Mouse (Mus musculus) limb, embryonic 10.5 days (tissue): ENCODE measurements around the gene Cdc5l. TPM values are rescaled to one million over a fixed set of nuclear protein-coding genes. Genes with fewer than 3 reads are reported as not detected.
"Not testable (repeated sequence)": the region's sequence is repeated elsewhere in the genome, so short reads cannot be mapped to it uniquely, and the experiment has no call there.

ENCODE experiments used
- DNase-seq: peaks from one replicate; pipeline ENCODE4 v3.0.0-alpha.2; 2017; ENCODE audit warnings: low spot score
- H3K27ac ChIP-seq: fragments of 300-500 bp; sonication (generic); 2 replicates; pipeline ENCODE4 v1.5.1; 2016; ENCODE audit warnings: mild to moderate bottlenecking
- H3K27me3 ChIP-seq: fragments of 300-500 bp; sonication (generic); 2 replicates; pipeline ENCODE4 v1.6.1; 2016; ENCODE audit warnings: low read depth, mild to moderate bottlenecking; ENCODE audit not compliant: poor library complexity, severe bottlenecking
- H3K36me3 ChIP-seq: fragments of 300-500 bp; sonication (generic); 2 replicates; pipeline ENCODE4 v1.6.1; 2016; ENCODE audit warnings: mild to moderate bottlenecking, moderate library complexity
- H3K4me1 ChIP-seq: fragments of 300-500 bp; sonication (generic); 2 replicates; pipeline ENCODE4 v1.6.1; 2016
- H3K4me3 ChIP-seq: fragments of 300-500 bp; sonication (generic); 2 replicates; pipeline ENCODE4 v1.5.1; 2016; ENCODE audit warnings: mild to moderate bottlenecking, moderate library complexity
- H3K9me3 ChIP-seq: fragments of 300-500 bp; sonication (generic); replicated peaks from 2 replicates; pipeline ENCODE4 v1.6.1; 2016; ENCODE audit warnings: mild to moderate bottlenecking
- WGBS: fragments of 180-500 bp; shearing (Covaris S2); methylation state at CpG from one replicate; pipeline ENCODE4 v1.1.7; 2016; 5-methylcytosine and 5-hydroxymethylcytosine counted together
- polyA plus RNA-seq: library from polyadenylated mRNA; unstranded; fragments of >200 nt; fragmentation: Nextera tagmentation; extraction: Ambion mirVana; gene quantifications from 2 replicates; pipeline ENCODE4 v1.2.1, GENCODE M21; 2016

The Cdc5l gene
- polyA plus RNA-seq, 1 experiment from 2014 or later, result 68.9 TPM

DNA sequence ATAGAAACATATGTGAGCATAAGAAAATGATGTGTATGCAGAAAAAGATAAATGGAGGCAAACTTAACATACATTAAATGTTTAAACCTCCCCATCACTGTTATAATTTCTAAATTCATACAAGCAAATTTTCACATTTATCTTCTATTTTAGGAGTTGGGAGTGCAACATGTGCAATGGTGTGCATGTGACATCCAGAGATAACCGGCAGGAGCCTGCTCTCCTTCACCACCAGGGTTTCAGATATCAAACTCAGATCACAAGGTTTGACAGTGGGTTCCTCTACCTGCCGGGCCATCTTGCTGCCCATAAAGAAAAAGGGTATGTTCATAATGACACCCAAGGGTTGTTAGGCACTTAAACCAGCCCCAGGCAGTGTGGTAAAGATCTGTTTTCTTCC is 16.1 kb downstream of the Cdc5l start:
- Histone ChIP-seq H3K4me3 (no peak overlapping the region), H3K4me1 (no peaks in the 10 kb centered on the region), H3K9me3 (no peaks in the 10 kb centered on the region), H3K27ac (no peak overlapping the region), H3K36me3 (peaks cover 95% of the 10 kb centered on the region), H3K27me3 (no peaks in the 10 kb centered on the region)
- DNase-seq, result no peak
- 77% methylated on average over 2 of the region's 2 CpGs for WGBS

DNA sequence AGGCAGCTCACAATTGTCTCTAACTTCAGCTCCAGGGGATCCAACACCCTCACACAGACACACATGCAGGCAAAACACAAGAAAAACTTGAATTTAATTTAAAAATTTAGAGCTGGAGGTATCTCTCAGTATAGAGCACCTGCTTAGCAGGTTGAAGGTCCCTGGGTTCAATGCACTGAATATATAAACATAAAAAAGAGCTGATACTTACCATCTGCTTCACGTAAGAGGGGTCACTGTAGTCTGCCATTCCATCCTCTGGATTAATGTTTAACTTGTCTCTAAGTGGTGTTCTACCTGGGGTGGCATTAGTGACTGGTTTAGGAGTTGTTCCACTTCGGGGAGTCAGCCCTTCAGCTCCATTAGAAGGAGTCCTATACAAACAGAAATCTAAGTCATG is 21.9 kb downstream of the Cdc5l start:
- peaks cover 100% of the 10 kb centered on the region for H3K36me3 ChIP-seq
- H3K4me1 ChIP-seq, H3K27ac ChIP-seq, H3K27me3 ChIP-seq, H3K9me3 ChIP-seq, H3K4me3 ChIP-seq, DNase-seq: not testable (repeated sequence)
- 89% methylated on average over 2 of the region's 2 CpGs for WGBS

GRCm38 (mm10) chr17:45408719-45409118 is 24.8 kb downstream of the Cdc5l start:
- Histone ChIP-seq H3K27ac (no peak overlapping the region), H3K4me1 (no peaks in the 10 kb centered on the region), H3K36me3 (peaks cover 100% of the 10 kb centered on the region), H3K9me3 (no peaks in the 10 kb centered on the region), H3K27me3 (no peaks in the 10 kb centered on the region), H3K4me3 (no peak overlapping the region)
- WGBS, result 94% methylated on average over 2 of the region's 2 CpGs
- DNase-seq, result no peak

DNA sequence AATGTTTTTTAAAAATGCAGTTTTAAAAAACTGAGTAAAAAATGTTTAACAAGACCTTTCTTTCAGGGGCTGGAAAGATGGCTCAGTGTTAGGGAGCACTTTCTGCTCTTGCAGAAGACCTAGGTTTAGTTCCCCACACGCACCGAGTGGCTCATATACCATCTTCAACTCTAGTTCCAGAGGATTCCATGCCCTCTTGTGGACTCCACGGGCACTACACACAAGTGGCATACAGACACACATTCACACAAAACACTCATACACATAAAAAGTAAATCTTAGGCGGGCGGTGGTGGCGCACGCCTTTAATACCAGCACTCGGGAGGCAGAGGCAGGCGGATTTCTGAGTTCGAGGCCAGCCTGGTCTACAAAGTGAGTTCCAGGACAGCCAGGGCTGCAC is 27.3 kb downstream of the Cdc5l start:
- peaks cover 3% of the 10 kb centered on the region; the same call in 1 of the 2 replicates for H3K4me1 ChIP-seq
- no peaks in the 10 kb centered on the region for H3K9me3 ChIP-seq
- DNase-seq, result no peak
- peaks cover 96% of the 10 kb centered on the region for H3K36me3 ChIP-seq
- H3K27ac ChIP-seq, result no peak overlapping the region
- no peaks in the 10 kb centered on the region for H3K27me3 ChIP-seq
- WGBS, result 94% methylated on average over 10 of the region's 10 CpGs
- no peak overlapping the region for H3K4me3 ChIP-seq

DNA sequence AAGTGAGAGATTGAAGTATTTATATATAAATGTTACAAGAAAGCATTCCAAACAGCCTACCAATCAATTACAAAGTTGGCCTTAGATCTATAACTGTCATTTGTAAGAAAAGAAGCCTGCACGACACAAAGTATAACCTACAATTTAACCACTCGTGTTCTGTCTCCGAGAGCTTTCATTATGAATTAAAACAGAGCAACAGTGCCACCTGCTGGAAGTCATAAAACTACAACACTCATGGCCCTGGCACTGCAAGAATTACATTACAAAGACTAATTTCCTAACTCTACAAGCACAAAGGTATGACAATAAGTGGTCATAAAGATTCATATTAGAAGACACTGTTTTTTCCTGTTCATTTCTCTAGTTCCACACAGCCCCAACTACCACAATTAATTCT is 30.3 kb downstream of the Cdc5l start:
- Histone ChIP-seq H3K4me1 (peaks cover 3% of the 10 kb centered on the region; the same call in 1 of the 2 replicates), H3K27me3 (no peaks in the 10 kb centered on the region), H3K36me3 (peaks cover 89% of the 10 kb centered on the region), H3K27ac (no peak overlapping the region), H3K9me3 (no peaks in the 10 kb centered on the region), H3K4me3 (no peak overlapping the region)
- WGBS, result 27% methylated on average over 3 of the region's 3 CpGs
- no peak for DNase-seq

- Histone ChIP-seq H3K4me3 (no peak overlapping the region), H3K27me3 (no peaks in the 10 kb centered on the region), H3K36me3 (peaks cover 89% of the 10 kb centered on the region), H3K9me3 (no peaks in the 10 kb centered on the region), H3K27ac (no peak overlapping the region), H3K4me1 (peaks cover 3% of the 10 kb centered on the region; the same call in 1 of the 2 replicates)
- DNase-seq, result no peak
- 72% methylated on average over 3 of the region's 3 CpGs for WGBS
Observed at GRCm38 (mm10) chr17:45402601-45403000, 30.9 kb downstream of the Cdc5l start.

- H3K9me3 ChIP-seq, result no peaks in the 10 kb centered on the region
- no peak for DNase-seq
- H3K4me3 ChIP-seq, result no peak overlapping the region
- peaks cover 3% of the 10 kb centered on the region; the same call in 1 of the 2 replicates for H3K4me1 ChIP-seq
- H3K27me3 ChIP-seq, result no peaks in the 10 kb centered on the region
- WGBS, result 91% methylated on average over 1 of the region's 1 CpGs
- H3K36me3 ChIP-seq, result peaks cover 88% of the 10 kb centered on the region
- no peak overlapping the region for H3K27ac ChIP-seq
Observed at GRCm38 (mm10) chr17:45402126-45402525, 31.4 kb downstream of the Cdc5l start.

DNA sequence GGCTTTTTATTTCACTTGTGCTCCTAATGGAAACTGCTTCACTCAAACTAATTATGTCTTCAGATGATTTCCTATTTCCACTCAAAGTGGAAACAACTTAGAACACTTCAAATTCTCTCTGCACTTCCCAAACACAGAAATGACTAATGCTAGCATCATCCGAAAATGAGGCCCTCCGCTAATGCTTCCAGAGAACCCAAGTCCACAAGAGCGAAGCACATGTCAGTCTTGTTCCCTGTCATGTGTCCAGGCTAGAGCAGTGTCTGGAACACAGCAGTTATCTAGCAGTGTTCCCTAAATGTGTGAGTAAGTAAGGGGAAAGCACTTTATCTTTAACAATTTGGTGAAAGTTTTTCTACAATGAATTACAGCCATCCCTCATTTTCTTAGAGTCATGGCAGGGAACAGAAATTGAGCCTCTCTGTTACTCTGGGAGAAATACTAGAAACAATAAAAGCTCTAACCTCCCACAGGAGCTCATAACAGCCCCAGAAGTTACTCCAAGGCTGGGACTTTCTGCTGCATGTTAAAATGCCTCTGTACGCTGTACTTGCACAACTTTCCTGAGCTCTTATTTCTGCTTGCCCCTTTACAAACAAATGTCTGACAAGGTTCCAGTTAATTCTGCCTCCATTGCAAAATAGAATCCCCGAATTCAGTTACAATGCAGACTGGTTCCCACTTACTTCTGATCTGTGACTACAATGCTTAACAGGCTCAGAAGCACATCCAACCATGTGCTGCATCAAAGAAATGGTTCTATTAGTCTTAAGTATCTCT is 32.2 kb downstream of the Cdc5l start:
- peaks cover 81% of the 10 kb centered on the region for H3K36me3 ChIP-seq
- H3K4me3 ChIP-seq, result no peak overlapping the region
- no peak overlapping the region for H3K27ac ChIP-seq
- WGBS, result 91% methylated on average over 5 of the region's 5 CpGs
- peaks cover 3% of the 10 kb centered on the region; the same call in 1 of the 2 replicates for H3K4me1 ChIP-seq
- no peaks in the 10 kb centered on the region for H3K9me3 ChIP-seq
- no peak for DNase-seq
- no peaks in the 10 kb centered on the region for H3K27me3 ChIP-seq

- Histone ChIP-seq H3K36me3 (peaks cover 72% of the 10 kb centered on the region), H3K4me1 (peaks cover 6% of the 10 kb centered on the region), H3K9me3 (no peaks in the 10 kb centered on the region), H3K27ac (no peak overlapping the region), H3K27me3 (no peaks in the 10 kb centered on the region), H3K4me3 (no peak overlapping the region)
- WGBS, result 88% methylated on average over 2 of the region's 2 CpGs
- no peak for DNase-seq
Observed at GRCm38 (mm10) chr17:45398021-45398420, 35.5 kb downstream of the Cdc5l start.

DNA sequence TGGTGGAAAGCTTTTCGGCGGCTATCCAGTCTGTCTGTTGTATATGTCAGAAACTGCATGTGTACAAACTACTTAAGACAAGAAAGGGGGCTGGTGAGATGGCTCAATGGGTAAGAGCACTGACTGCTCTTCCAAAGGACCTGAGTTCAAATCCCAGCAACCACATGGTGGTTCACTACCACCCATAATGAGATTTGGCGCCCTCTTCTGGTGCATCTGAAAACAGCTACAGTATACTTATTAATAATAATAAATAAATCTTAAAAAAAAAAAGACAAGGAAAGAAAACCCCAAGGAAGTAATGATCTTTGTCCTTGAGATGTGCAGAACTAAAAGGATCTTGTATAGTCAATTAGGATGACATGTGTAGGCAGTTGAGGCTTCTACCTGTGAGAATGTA is 36.0 kb downstream of the Cdc5l start:
- peaks cover 72% of the 10 kb centered on the region for H3K36me3 ChIP-seq
- H3K9me3 ChIP-seq, result no peaks in the 10 kb centered on the region
- H3K4me3 ChIP-seq, result no peak overlapping the region
- no peak overlapping the region for H3K27ac ChIP-seq
- peaks cover 4% of the 10 kb centered on the region; the same call in 1 of the 2 replicates for H3K4me1 ChIP-seq
- no peaks in the 10 kb centered on the region for H3K27me3 ChIP-seq
- 80% methylated on average over 3 of the region's 3 CpGs for WGBS
- no peak for DNase-seq

DNA sequence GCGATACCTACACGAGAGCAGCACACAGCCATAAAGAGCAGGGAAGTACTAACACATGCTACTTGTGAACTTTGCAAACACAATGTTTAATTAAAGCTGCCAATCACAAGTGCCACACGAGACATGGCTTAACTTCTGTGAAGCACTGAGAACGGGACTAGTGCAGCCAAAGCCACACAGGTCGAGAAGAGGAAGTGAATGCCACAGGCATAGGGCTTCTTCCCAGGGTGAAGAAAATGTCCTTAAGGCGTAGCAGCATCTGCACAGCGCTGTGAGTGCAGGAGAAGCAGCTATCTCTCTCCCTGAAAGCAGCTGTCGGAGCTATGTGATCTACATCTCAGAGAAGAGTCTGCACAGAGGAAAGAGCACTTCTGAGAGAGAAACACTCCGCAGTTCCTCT is 38.9 kb downstream of the Cdc5l start:
- no peaks in the 10 kb centered on the region for H3K9me3 ChIP-seq

DNA sequence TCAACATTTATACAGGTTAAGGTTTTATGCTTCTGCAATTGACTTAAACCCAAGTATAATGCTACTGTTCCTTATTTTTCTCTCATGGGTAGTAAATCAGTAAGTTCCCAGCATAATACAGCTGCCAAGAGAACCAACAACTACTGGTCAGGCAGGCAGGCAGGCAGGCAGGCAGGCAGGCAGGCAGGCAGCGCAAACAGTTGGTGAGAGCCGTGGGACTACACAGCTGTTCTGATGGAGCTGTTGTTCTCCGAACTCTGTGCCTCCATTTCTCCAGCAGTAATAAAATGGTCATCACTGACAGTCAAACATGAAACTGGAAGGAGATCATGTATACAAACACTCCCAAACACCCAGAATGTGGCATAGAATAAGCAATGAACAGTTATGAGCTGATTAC is 39.8 kb downstream of the Cdc5l start:
- H3K4me1 ChIP-seq, result peaks cover 4% of the 10 kb centered on the region; the same call in 1 of the 2 replicates
- DNase-seq, result no peak
- no peaks in the 10 kb centered on the region for H3K9me3 ChIP-seq
- H3K27ac ChIP-seq, result no peak overlapping the region
- 91% methylated on average over 3 of the region's 3 CpGs for WGBS
- peaks cover 74% of the 10 kb centered on the region for H3K36me3 ChIP-seq
- H3K27me3 ChIP-seq, result no peaks in the 10 kb centered on the region
- no peak overlapping the region for H3K4me3 ChIP-seq

More for the DNA sequence above, 38.9 kb downstream of the Cdc5l start:
- WGBS, result 88% methylated on average over 9 of the region's 9 CpGs
- H3K4me3 ChIP-seq, result no peak overlapping the region
- peaks cover 76% of the 10 kb centered on the region for H3K36me3 ChIP-seq
- no peaks in the 10 kb centered on the region for H3K27me3 ChIP-seq
- no peak overlapping the region for H3K27ac ChIP-seq
- no peak for DNase-seq
- H3K4me1 ChIP-seq, result peaks cover 4% of the 10 kb centered on the region; the same call in 1 of the 2 replicates

DNA sequence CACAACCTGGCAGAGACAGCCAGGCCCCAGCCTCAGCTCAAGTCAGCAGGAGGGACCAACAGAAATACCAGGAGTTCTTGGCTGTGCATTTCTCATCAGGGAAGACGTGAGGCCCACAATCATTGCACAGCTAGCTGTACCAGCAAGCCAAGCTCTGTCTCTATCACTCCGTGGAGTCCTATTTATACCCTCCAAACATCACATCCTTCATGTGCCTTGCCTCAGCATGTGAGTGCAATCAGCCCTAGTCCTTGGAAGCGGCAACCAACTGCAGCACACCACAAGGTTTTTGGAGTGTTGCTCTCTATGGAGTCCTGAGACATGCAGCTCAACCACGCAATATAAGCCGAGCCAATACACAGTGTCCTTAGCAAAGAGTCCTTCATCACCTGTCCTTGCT is 43.6 kb downstream of the Cdc5l start:
- Histone ChIP-seq H3K36me3 (peaks cover 83% of the 10 kb centered on the region), H3K4me1 (peaks cover 3% of the 10 kb centered on the region; the same call in 1 of the 2 replicates), H3K4me3 (no peak overlapping the region), H3K9me3 (no peaks in the 10 kb centered on the region), H3K27me3 (no peaks in the 10 kb centered on the region), H3K27ac (no peak overlapping the region)
- no peak for DNase-seq
- WGBS, result 92% methylated on average over 5 of the region's 5 CpGs
